Mouse (Mus musculus) G1E (cell line): Measurements from ENCODE around the gene Kcna7.

Experiments used
- CTCF ChIP-seq: IDR thresholded peaks from 2 replicates; pipeline ENCODE4 v1.5.1; 2012; ENCODE audit warnings: low read depth, low read length, inconsistent platforms, mixed read lengths
- GATA1 ChIP-seq: IDR thresholded peaks from 2 replicates; pipeline ENCODE4 v1.6.1; 2012; ENCODE audit warnings: borderline replicate concordance, low read length, inconsistent platforms, mixed read lengths
- POLR2AphosphoS5 ChIP-seq: IDR thresholded peaks from 2 replicates; pipeline ENCODE4 v1.6.1; 2012; ENCODE audit warnings: low read depth, low read length, inconsistent platforms; ENCODE audit not compliant: insufficient replicate concordance
- TAL1 ChIP-seq: conservative IDR thresholded peaks from 2 replicates; pipeline ENCODE4 v1.6.1; 2012; ENCODE audit warnings: low read depth, low read length, inconsistent platforms, mixed read lengths

- TF ChIP-seq CTCF (no peak), GATA1 (no peak), POLR2AphosphoS5 (no peak), TAL1 (no peak)
These were observed 8.6 kb downstream of the Kcna7 start for GRCm38 (mm10) chr7:45413864-45414739.
